Mouse (Mus musculus) CH12.LX (cell line): ENCODE measurements around the gene Mns1.

Experiments
- BHLHE40 ChIP-seq: IDR thresholded peaks from 2 replicates; pipeline ENCODE4 v1.6.1; 2011; ENCODE audit warnings: mild to moderate bottlenecking, low read depth, low read length, improper control_type of control experiment
- ELF1 ChIP-seq: IDR thresholded peaks from 2 replicates; pipeline ENCODE4 v1.6.1; 2014; ENCODE audit warnings: low read depth, mild to moderate bottlenecking, inconsistent platforms, low read length, improper control_type of control experiment
- MAZ ChIP-seq: IDR thresholded peaks from 2 replicates; pipeline ENCODE4 v1.6.1; 2012; ENCODE audit warnings: low read depth, mild to moderate bottlenecking, inconsistent platforms, low read length, improper control_type of control experiment, moderate library complexity
- POLR2A ChIP-seq: IDR thresholded peaks from 2 replicates; pipeline ENCODE4 v1.6.1; 2011; ENCODE audit warnings: low read depth, mild to moderate bottlenecking, improper control_type of control experiment, low read length
- USF1 ChIP-seq: IDR thresholded peaks from 2 replicates; pipeline ENCODE4 v1.6.1; 2014; ENCODE audit warnings: low read depth, mild to moderate bottlenecking, inconsistent platforms, low read length, improper control_type of control experiment

DNA sequence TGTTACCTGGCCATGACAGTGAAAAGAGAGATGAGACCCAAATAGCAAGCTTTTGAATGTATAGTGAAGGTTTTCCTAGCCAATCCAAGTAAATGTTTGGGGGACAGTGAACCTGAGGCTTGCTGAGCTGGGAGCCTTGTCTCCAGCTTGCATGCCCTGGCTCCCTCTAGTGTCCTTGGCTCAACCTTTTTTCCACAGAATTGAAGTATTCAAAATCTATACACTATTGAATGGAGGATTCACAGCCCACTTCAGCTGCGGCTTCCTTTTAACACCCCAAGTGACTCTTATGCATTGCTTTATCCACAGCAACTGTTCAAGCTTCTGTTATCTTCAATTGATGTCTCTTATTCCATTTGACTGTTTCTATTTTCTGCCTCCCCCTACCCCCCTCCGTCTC, 26.1 kb upstream of the Mns1 start:
- TF ChIP-seq BHLHE40 (no peak), POLR2A (no peak), ELF1 (no peak), MAZ (no peak), USF1 (no peak)
